Mouse (Mus musculus): ENCODE data around the gene Lamb3.

GRCm38 (mm10) chr1:193337018-193337321 lies 129.5 kb downstream of the Lamb3 start:
- TF ChIP-seq CTCF (conservative IDR thresholded peaks at IDR 0.05; ENCODE audit: insufficient read depth, insufficient read length, low read depth, low read length), result no peak
- TF ChIP-seq POLR2A (IDR thresholded peaks at IDR 0.05; ENCODE audit: low read depth, low read length), result no peak
